Mouse (Mus musculus): ENCODE results near the gene Tlk2.

- TF ChIP-seq CTCF (IDR thresholded peaks at IDR 0.05; ENCODE audit: control insufficient read depth, insufficient read depth, low read length) (no peak), POLR2A (IDR thresholded peaks at IDR 0.05; ENCODE audit: borderline replicate concordance, control insufficient read depth, low read depth, low read length) (no peak)
These were observed 136.7 kb downstream of the Tlk2 start for GRCm38 (mm10) chr11:105315296-105315695.
